In genomic region chr3:122483066-122483782, GRCm38 (mm10) we compare ENCODE assay signal across 8 mouse cellular contexts.
DNase-seq lines count a peak whose midpoint lies in the region; ATAC-seq and TF ChIP-seq lines count a peak whose summit lies in the region.

No protein-coding gene starts in this region.

- DNase-seq in kidney, postnatal 0 days (ENCODE audit: low spot score) = no peak
- no peak for DNase-seq in kidney, adult 8-10 months
- DNase-seq in embryo, embryonic 11 days = peak; percentile 44
- DNase-seq in gastrocnemius, postnatal 25 days = peak; percentile 59
- DNase-seq in limb, embryonic 14.5 days (ENCODE audit: low spot score) = no peak
- no peak for DNase-seq in spleen, adult 12 weeks (ENCODE audit: low spot score)
- DNase-seq in urinary bladder, postnatal 25 days (ENCODE audit: low spot score) = no peak

- no peak overlapping the region for H3K4me3 ChIP-seq in kidney, postnatal 0 days (replicated peaks; ENCODE audit: low read depth, low read length)
- H3K4me3 ChIP-seq in limb, embryonic 14.5 days (replicated peaks; ENCODE audit: low read length) = no peak overlapping the region

- no peaks in the 10 kb centered on the region for H3K36me3 ChIP-seq in kidney, postnatal 0 days (ENCODE audit: insufficient read depth, low read length)
- H3K36me3 ChIP-seq in limb, embryonic 14.5 days (ENCODE audit: control insufficient read depth, insufficient read depth, low read length) = no peaks in the 10 kb centered on the region

- TF ChIP-seq CTCF in kidney, postnatal 0 days (IDR thresholded peaks at IDR 0.05; ENCODE audit: low read depth) = no peak

- H3K27ac ChIP-seq in kidney, postnatal 0 days = peak overlapping the region; percentile 43; the same call in 1 of the 2 replicates
- no peak overlapping the region for H3K27ac ChIP-seq in limb, embryonic 14.5 days (replicated peaks; ENCODE audit: low read depth, low read length)

- ATAC-seq in kidney, postnatal 0 days (replicated peaks; ENCODE audit: low FRiP score, low read depth) = no peak; the same call in 1 of the 2 replicates
- ATAC-seq in limb, embryonic 14.5 days (ENCODE audit: low FRiP score, low read depth) = no peak
- ATAC-seq in megakaryocyte-erythroid progenitor cell, adult 5-6 weeks (replicated peaks; ENCODE audit: low FRiP score, low TSS enrichment, poor library complexity, severe bottlenecking) = no peak

- peaks cover 10% of the 10 kb centered on the region for H3K4me1 ChIP-seq in kidney, postnatal 0 days (replicated peaks; ENCODE audit: insufficient read depth, low read length)
- peaks cover 27% of the 10 kb centered on the region for H3K4me1 ChIP-seq in limb, embryonic 14.5 days (ENCODE audit: control insufficient read depth, insufficient read depth, low read length)

- no peaks in the 10 kb centered on the region for H3K27me3 ChIP-seq in kidney, postnatal 0 days (ENCODE audit: insufficient read depth, low read length)
- H3K27me3 ChIP-seq in limb, embryonic 14.5 days (ENCODE audit: control insufficient read depth, insufficient read depth, low read length) = no peaks in the 10 kb centered on the region

- no peaks in the 10 kb centered on the region for H3K9me3 ChIP-seq in kidney, postnatal 0 days (replicated peaks; ENCODE audit: low read length)
- no peaks in the 10 kb centered on the region for H3K9me3 ChIP-seq in limb, embryonic 14.5 days (ENCODE audit: control insufficient read depth, low read length)

- TF ChIP-seq POLR2A in limb, embryonic 14.5 days (IDR thresholded peaks at IDR 0.05; ENCODE audit: borderline replicate concordance, extremely low read depth, insufficient read depth, insufficient read length) = no peak

- WGBS in kidney, postnatal 0 days = 29% methylated on average over 14 of the region's 14 CpGs
- WGBS in limb, embryonic 14.5 days = 22% methylated on average over 14 of the region's 14 CpGs

- H3K9ac ChIP-seq in kidney, postnatal 0 days (ENCODE audit: low read depth, low read length) = no peak overlapping the region
- peak overlapping the region; percentile 17; the same call in 1 of the 2 replicates for H3K9ac ChIP-seq in limb, embryonic 14.5 days (ENCODE audit: low read depth, low read length, severe bottlenecking)

- peak overlapping the region; percentile 18; the same call in 1 of the 2 replicates for H3K4me2 ChIP-seq in kidney, postnatal 0 days (ENCODE audit: low read length)
- H3K4me2 ChIP-seq in limb, embryonic 14.5 days (replicated peaks; ENCODE audit: low read depth, low read length, severe bottlenecking) = peak overlapping the region; percentile 14; the same call in 1 of the 2 replicates

Comparison
In these comparisons a context has a peak if more than half of its experiments do, and no peak if none do; other contexts are left out.
1. DNase-seq: peak in embryo, embryonic 11 days (single experiment) and gastrocnemius, postnatal 25 days (single experiment); none in kidney, postnatal 0 days (single experiment), kidney, adult 8-10 months (0 of 2), limb, embryonic 14.5 days (single experiment), spleen, adult 12 weeks (single experiment) and urinary bladder, postnatal 25 days (single experiment).